17 mouse cellular contexts compared by ENCODE assay signal in genomic region chr4:132138640-132139039, GRCm38 (mm10). TPM values are rescaled to one million over a fixed set of nuclear protein-coding genes. Genes with fewer than 3 reads are reported as not detected.
"Had no signal": no experiment of that assay in that cellular context is flagged by ENCODE, and none has a peak within 500 bp of the region (broad histone marks: within the 10 kb centered on the region; RNA-seq: fewer than 3 reads in every experiment).

No protein-coding gene starts in this region.

- H3K4me1 ChIP-seq: liver, embryonic 15.5 days; midbrain, embryonic 10.5 days; neural tube, embryonic 12.5 days had no signal

- DNase-seq: kidney, postnatal 25 days; layer of hippocampus, adult 9-11 months; lung, embryonic 14.5 days; lung, postnatal 10 days; lung, postnatal 4 days; midbrain, embryonic 14.5 days; right cerebral cortex, postnatal 4 days; spleen, adult 18-20 months; thymus, adult 18-20 months; thymus, postnatal 14 days had no signal

- H3K27ac ChIP-seq: limb, embryonic 10.5 days; liver, embryonic 15.5 days; midbrain, embryonic 10.5 days; neural tube, embryonic 12.5 days had no signal

- H3K36me3 ChIP-seq: limb, embryonic 10.5 days; liver, embryonic 15.5 days; midbrain, embryonic 10.5 days; neural tube, embryonic 12.5 days had no signal

- H3K4me3 ChIP-seq: limb, embryonic 10.5 days; liver, embryonic 15.5 days; midbrain, embryonic 10.5 days; neural tube, embryonic 12.5 days had no signal

- H3K9ac ChIP-seq: liver, embryonic 15.5 days; lung, embryonic 14.5 days; neural tube, embryonic 12.5 days had no signal

RNA-seq across cellular contexts. Expression of gene Oprd1, which starts 5.6 kb away (rescaled TPM):
- total RNA-seq: megakaryocyte, adult 5-6 weeks; monocyte, adult 5-6 weeks; neutrophil, adult 5-6 weeks had no signal
- polyA plus RNA-seq: liver, embryonic 15.5 days had no signal
